Mouse (Mus musculus) neural tube, embryonic 10.5 days (tissue): Measurements from ENCODE around the gene Nnat.

Experiments used
- DNase-seq: peaks from one replicate; pipeline ENCODE4 v3.0.0-alpha.2; 2017; ENCODE audit warnings: low spot score; ENCODE audit errors: extremely low spot score

Gene Nnat

DNA sequence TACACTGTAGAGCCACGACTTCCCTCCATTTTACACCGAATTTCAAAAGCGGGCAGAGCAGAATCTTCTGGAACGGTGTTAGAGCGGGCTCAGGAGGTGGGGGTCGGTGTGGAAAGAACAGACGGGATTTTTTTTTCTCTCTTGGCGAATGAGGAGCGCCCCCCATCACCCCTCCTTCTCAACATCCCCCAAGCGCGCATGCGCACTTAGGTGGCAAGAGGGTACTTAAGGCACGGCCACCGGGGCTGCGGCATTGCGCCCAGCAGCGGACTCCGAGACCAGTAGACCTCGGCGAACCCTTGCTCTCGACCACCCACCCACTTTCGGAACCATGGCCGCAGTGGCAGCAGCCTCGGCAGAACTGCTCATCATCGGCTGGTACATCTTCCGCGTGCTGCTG, at the start of gene Nnat:
Nnat (plus strand) TSS at position 221 of the 400 bp plus-strand sequence.
- peak; percentile 88 for DNase-seq

GRCm38 (mm10) chr2:157512859-157513258, 47.0 kb upstream of the Nnat start:
- DNase-seq = no peak

- no peak for DNase-seq
Observed at GRCm38 (mm10) chr2:157513737-157514208, 46.1 kb upstream of the Nnat start.

DNA sequence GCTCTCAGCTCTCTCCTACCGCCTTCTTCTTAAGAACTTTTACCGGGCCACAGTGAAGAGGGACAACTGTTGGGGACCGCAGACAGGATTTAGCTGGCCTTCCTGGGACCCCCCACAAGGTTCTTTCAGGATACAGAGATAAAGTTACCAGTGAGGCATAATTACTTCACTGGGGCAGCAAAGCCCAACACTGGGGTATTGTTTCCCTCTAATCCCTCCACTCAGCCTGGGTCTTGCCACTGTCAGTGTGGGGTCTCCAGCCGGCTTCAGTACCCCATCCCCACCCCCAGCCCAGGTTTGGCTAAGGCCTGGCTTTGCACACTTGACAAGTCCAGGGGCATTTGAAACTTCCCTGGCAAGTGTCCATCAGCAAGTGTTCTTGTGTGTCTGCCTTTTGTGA, 45.5 kb upstream of the Nnat start:
- DNase-seq = no peak

DNA sequence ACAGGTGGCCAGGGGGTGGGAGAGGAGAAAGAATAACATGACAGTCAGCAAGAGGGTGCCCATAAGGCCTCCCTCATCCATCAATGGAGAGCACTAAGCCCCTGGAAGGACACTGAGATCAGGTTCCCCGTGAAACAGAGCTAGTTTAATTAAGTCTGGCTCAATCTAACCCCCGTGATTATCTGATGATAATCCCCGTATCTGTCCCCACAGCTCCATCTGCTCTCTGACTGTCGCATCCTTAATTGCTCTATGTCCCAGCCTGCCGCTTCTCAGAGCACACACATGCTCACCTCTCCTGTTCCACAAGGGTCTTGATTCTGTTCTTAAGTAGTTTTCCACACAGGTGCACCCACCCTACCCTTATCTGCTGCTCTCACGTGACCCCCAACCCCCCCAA, 42.4 kb upstream of the Nnat start:
- DNase-seq = no peak

DNA sequence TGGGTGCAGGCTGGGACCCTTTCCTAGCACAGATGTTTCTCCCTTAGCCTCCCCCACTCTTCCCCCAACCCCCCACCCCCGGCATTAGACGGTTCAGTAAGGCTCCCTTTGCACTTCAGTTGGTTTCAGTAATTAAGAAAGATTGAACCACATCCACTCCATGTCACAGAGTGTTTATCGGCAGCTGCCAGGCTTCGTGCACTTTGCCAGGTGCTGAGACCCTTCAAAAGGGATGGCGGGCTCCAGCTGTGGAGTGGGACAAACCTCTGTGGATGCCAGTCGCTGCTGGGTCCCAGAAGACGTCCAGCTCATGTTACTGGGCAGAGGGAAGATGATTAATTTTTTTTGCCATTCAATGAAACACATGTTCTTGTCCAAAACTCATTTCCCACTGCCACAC, 41.4 kb upstream of the Nnat start:
- no peak for DNase-seq

DNA sequence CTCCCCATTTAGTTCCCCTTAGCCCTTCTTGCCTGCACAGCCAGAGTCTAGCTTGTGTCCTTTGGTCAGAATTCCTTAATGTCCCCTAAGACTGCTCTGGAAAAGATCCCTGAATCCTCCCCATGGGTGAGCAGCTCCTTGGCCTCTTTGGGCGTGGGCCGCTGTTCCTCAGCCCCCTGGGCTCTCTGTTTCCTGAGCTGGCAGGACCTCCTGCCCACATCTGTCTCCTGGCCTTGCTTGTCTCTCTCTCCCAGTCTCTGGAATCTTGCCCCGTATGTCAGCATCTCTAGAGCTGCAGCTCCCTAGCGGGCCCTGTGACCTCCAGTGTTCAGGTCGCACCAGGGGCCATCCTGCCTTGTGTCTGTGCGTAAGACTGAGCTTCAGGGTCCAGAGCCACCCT, 40.4 kb upstream of the Nnat start:
- DNase-seq = no peak

DNA sequence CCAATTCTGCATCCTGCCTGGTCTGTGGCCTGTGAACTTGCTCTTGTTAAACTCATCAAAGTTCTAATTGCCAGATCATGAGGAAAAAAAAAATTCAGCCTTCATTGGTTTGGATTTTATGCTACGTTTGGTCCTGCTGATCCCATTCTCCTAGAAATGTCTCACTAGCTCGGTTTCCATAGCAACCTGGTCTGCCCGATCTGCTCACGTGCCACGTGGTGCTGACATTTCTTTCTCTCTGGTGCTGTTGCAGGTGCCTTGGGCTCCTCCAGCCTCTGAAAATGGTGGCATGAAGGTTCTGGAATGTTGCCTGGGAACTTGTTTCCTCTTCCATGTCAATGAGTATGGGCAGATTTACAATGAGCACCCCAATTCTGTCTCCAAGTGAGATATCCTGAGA, 39.4 kb upstream of the Nnat start:
- DNase-seq = no peak

DNA sequence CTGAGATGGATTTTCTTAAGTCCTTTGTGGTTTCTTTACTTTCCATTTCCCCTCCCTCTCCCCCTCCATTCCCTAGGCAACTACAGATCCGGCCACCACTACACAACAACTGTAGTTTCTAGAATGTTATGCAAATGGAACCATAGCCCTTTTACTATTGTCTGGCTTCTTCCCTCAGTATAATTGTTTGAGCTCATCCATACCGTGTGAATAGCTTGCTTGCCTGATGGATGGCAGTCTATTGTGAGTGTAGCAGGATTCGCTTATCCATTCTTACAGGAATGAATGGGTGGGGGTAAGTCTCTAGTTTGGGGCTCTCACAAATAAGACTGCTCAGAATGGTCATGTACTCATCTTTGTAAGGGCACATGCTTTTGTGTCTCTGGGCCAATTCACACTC, 37.3 kb upstream of the Nnat start:
- DNase-seq = no peak

DNA sequence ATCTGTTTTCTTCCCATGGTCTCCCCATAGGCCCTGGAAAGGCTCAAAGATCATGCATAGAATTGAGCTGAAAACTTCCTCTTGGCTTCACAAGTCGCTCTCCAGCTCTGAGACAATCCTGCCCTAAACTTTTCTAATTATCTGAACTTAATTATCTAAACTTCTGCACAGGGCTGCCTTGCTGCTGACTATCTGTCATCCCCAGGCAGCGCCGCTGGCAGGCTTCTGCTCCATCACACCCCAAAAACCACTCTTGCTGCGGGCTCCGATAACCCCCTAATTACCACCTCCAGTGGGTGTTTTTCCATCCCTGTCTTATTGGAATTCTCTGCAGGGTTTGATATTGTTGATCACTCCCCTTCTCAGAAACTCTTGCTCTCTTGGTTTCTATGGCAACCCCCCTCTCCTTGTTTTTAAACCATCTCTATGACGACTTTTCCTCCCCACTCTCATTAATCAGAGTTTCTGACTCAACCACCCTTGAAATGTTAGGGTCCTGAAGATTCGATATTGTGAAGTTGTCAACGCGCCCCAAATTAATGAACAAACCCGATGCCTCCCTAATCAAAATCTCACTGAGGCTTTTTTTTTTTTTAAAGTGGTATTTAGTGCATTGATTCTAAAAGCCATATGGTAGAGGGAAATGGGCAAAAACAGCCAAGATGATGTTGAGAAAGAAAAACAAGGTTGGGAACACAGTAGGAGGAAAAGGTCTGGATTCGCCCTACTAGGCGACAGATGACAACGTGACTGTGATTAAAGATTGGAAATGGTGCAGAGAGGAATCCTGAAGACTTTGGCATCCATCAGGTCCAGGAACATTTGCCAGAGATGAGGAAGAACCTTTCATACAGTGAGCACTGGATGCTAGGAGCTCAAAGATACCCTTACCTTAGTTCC, 29.6 kb upstream of the Nnat start:
- DNase-seq = no peak

DNA sequence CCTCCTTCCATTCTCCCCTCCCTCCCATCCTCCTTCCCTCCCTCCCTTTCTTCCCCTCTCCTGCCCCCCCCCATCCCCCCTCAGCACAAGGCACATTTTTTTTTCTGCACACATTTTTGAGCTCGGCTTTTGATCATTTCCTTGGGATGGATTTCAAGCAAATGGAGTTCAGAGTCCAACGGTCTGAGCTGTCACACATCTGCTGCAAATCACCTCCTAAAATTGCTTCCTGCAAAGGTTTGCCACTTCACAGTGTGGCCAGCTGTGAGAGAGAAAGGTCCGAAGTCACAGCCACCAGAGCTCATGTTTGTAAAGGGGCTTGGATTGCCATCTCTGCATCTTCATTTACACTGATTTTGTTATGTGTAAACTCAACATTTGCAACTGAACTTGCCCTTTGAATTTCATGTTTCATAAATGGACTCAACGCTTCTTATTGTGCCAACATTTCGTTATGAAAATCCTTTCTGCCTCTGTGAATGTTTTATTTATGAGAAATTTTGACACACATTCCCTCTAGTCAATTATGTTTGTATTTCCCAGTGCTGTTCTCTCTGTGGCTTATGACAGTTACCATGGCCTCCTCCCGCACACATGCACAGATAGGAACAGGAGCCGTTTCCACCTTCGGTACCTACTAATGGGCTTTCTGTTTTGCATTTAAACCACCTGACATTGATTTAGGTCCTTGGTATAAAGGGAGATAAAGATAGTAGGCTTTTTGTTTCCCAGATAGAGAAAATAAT, 28.0 kb upstream of the Nnat start:
- DNase-seq = no peak

DNA sequence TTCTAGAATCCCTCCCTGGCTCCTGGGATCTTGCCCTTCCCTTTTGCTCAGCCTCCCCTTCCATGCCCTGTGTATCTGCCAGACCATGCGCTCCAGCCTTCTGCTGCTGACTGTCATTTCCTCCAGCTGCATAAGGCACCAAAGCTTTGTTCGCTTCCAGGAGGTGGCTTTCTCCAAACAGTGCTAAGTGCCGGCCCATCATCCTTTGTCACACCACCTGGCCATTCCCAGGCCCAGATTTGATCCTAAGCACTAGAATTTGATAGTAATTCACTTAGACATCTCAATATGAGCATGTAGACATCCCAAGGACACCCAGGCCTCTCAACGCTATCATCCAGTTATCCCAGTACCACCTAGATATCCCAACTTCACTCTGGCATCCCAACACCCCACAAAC, 25.7 kb upstream of the Nnat start:
- no peak for DNase-seq

DNA sequence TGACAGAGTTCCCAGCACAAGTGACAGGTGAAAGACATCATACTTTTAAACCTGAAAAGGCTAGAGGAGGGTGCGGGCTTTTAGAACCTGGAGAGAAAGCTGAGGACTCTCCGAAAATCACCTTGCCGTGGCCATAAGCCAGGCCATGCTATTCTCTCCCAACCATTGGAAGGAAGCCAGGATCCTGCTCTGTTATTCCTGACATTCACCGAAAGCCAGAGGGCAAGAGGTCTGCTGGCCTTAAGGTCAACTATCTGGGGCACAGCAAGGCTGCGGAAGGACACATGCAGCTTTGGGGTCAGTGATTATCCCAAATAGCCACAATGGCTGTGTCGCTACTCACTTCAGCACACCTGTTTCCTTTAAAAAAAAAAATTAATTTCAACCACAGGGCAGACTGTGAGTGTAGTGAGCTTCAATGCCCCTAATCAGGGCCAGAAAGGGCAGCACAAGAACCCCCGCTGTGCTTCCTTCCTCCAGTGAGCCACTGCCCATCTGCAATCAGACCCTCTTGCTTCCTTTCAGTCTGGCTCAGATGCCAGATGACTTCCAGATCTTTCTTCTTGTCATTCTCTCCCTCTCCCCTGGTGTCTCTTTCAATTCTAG, 23.3 kb upstream of the Nnat start:
- no peak for DNase-seq

GRCm38 (mm10) chr2:157537118-157537517, 22.8 kb upstream of the Nnat start:
- DNase-seq = no peak

DNA sequence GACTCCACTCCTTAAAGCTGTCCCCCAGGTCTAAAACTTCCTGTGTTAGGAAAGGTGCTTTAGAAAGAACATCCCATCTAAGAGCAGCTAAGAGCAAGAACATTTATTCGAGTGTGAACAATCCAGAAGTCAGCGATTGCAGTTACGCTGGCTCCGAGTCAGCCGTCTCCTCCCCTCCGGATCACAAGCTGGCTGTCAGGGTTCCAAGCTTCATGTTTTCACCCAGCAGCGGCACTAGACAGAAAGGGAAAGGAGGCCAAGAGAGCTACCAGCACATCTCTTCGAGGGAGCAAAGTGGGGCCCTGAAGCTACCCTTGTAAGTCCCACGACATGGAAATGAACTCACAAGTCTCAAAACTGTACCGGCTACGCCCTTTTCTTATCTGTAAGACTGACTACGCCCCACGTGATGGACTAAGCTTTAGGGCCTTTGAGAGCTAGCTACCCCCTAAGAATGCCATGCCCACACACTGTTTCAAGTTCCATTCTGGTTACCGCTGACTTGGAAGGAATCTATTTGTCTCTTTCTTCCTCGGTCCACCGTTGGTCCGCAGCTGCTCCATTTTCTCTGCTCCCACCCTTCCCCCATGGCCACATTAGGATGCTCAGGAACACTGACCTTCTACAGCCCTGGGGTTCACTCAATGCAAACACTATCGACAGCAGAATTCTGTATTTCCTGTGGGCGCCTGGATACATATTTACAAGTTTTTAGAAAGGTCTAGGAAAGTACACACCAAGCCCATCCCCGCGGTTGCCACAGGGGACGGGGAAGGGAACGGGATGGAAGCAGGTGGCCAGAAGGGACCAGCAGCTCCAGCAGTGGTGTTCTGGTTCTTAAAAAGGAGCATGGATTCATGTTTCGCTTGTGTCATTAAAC, 19.6 kb upstream of the Nnat start:
- no peak for DNase-seq

- DNase-seq = no peak
Observed at GRCm38 (mm10) chr2:157540953-157541569, 18.8 kb upstream of the Nnat start.

GRCm38 (mm10) chr2:157541631-157542030, 18.2 kb upstream of the Nnat start:
- no peak for DNase-seq

GRCm38 (mm10) chr2:157542415-157542814, 17.5 kb upstream of the Nnat start:
- no peak for DNase-seq

DNA sequence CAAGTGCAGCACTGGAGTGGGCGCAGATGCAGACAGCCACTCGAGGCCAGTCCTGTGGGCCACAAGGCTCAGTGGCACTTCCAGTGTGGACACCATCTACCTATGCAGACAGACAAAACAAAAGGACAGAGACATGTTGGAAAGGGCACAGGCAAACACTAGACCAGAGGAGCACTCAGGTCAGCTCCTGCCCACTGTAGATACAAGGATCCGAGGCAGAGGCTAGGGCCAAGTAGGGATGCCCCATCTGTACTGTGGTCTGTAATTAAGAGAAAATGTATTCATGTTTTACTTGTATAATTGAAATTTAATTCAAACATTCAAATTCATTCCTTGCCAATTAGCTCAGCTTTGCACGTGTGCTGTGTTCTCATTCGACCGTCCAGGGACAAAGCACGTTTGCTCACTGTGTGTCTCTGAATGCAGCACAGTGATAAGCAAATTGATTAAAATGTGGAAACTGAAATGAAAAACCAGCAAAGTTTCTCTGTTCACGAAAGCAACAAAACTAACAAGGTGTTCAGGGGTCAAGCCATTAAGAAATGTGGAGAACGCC, 15.5 kb upstream of the Nnat start:
- DNase-seq = no peak

GRCm38 (mm10) chr2:157546686-157547085, 13.2 kb upstream of the Nnat start:
- DNase-seq = no peak
